Mouse (Mus musculus) liver, embryonic 12.5 days (tissue): ENCODE data around the gene Sept3. TPM values are rescaled to one million over a fixed set of nuclear protein-coding genes. Genes with fewer than 3 reads are reported as not detected.
A peak's percentile ranks its signal among the peaks of the same experiment; 100 is the strongest.

Experiments used
- ATAC-seq: fragments of 200-750 bp; cut with Nextera tagmentation; 2 replicates; pipeline ENCODE4 v1.8.0; 2017; ENCODE audit warnings: moderate number of reproducible peaks, mild to moderate bottlenecking, moderate library complexity
- H3K27ac ChIP-seq: fragments of 300-500 bp; sonication (generic); 2 replicates; pipeline ENCODE4 v1.5.1; 2016; ENCODE audit warnings: mild to moderate bottlenecking
- H3K27me3 ChIP-seq: fragments of 300-500 bp; sonication (generic); replicated peaks from 2 replicates; pipeline ENCODE4 v1.6.1; 2016; ENCODE audit warnings: mild to moderate bottlenecking, moderate library complexity
- H3K36me3 ChIP-seq: fragments of 300-500 bp; sonication (generic); 2 replicates; pipeline ENCODE4 v1.6.1; 2016; ENCODE audit warnings: mild to moderate bottlenecking, moderate library complexity
- H3K4me1 ChIP-seq: fragments of 300-500 bp; sonication (generic); 2 replicates; pipeline ENCODE4 v1.6.1; 2016
- H3K4me2 ChIP-seq: fragments of 300-500 bp; sonication (generic); 2 replicates; pipeline ENCODE4 v1.6.1; 2016; ENCODE audit warnings: mild to moderate bottlenecking, moderate library complexity
- H3K4me3 ChIP-seq: fragments of 300-500 bp; sonication (generic); 2 replicates; pipeline ENCODE4 v1.5.1; 2016; ENCODE audit warnings: mild to moderate bottlenecking, moderate library complexity
- H3K9ac ChIP-seq: fragments of 300-500 bp; sonication (generic); 2 replicates; pipeline ENCODE4 v1.6.1; 2016; ENCODE audit warnings: mild to moderate bottlenecking, moderate library complexity
- H3K9me3 ChIP-seq: fragments of 300-500 bp; sonication (generic); replicated peaks from 2 replicates; pipeline ENCODE4 v1.6.1; 2016; ENCODE audit warnings: mild to moderate bottlenecking, moderate library complexity
- WGBS: fragments of 180-500 bp; shearing (Covaris S2); methylation state at CpG from one replicate; pipeline ENCODE4 v1.1.7; 2016; ENCODE audit not compliant: insufficient replicate concordance; 5-methylcytosine and 5-hydroxymethylcytosine counted together
- polyA plus RNA-seq: library from polyadenylated mRNA; unstranded; fragments of >200 nt; fragmentation: Nextera tagmentation; extraction: Ambion mirVana; gene quantifications from 2 replicates; pipeline ENCODE4 v1.2.1, GENCODE M21; 2016

The Sept3 gene
- polyA plus RNA-seq, 1 experiment from 2014 or later, result 0.81 TPM

DNA sequence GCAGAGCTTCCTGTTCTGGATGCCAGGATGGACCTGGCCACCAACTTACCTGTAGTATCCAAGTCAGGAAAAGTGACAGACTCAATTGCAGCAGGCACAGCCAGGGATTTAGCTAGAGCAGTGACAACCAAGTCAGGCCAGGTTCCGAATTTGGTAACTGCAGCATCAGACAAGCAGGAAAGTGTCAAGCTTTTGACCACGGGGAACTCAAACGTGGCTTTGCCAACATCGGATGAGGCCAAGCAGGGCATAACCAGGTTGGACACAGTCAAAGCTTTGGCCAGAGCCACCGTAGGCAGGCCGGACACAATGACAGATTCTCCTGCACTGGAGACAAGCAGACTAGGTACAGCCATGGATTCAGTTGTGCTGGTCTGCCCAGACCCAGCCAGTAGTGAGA, 2.4 kb upstream of the Sept3 start:
- Histone ChIP-seq H3K27me3 (peaks cover 71% of the 10 kb centered on the region), H3K4me1 (peaks cover 22% of the 10 kb centered on the region)
- 56% methylated on average over 6 of the region's 6 CpGs for WGBS

DNA sequence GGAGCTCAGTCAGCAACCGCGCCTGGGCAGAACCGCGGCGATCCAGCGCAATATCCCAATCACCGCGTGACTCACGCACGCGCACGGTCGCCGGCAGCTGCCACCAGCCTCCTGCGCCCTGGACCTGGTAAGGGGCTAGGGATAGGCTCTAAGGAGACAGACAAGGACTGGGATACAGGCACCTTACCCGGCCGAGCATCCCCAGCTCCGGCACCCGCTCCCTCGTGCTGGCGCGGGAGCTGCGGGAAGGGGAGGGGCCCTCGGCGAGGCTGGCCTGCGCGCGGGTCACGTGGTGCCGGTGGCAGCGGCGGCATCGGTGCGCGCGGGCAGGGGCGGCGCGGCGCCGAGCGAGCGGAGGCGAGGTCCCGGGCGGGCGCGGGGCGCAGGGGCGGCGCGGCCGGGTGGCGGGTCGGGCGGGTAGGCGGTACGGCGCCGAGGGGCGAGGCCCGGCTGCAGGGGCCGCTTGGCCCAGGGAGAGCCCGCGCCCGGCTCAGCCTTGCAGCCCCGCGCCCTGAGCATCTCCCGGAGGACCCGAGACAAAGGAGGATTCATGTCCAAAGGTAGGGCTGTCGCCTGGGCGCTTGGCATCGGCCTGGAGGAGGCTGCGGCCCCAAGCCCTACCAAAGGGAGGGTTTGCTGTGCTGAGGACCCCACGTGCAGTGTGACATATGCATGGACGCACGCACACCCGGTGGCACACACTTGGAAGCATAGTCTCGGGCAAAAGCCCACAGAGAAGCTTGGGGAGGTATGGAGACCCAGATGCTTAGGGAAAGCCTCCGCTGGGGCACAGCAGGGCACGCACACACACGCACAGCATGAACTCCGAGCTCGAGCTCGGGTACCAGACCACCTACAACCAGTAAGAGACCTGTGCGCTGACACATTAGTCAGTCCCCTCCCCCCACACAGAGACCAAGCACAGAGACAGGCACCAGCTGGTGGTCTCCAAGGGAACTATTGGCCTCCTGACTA, 521 bp downstream of the Sept3 start:
- peak overlapping the region; percentile 46 for H3K4me3 ChIP-seq
- WGBS, result 2% methylated on average over 71 of the region's 86 CpGs
- no peaks in the 10 kb centered on the region for H3K9me3 ChIP-seq
- H3K27ac ChIP-seq, result no peak overlapping the region
- peaks cover 21% of the 10 kb centered on the region for H3K4me1 ChIP-seq
- H3K27me3 ChIP-seq, result peaks cover 76% of the 10 kb centered on the region
- no peak for ATAC-seq
- no peaks in the 10 kb centered on the region for H3K36me3 ChIP-seq
- peak overlapping the region; percentile 67 for H3K4me2 ChIP-seq
- H3K9ac ChIP-seq, result no peak overlapping the region

More for the DNA sequence above, 2.4 kb upstream of the Sept3 start:
- Histone ChIP-seq H3K36me3 (no peaks in the 10 kb centered on the region), H3K4me2 (no peak overlapping the region), H3K27ac (no peak overlapping the region), H3K9ac (no peak overlapping the region), H3K9me3 (no peaks in the 10 kb centered on the region), H3K4me3 (no peak overlapping the region)
- ATAC-seq, result no peak

DNA sequence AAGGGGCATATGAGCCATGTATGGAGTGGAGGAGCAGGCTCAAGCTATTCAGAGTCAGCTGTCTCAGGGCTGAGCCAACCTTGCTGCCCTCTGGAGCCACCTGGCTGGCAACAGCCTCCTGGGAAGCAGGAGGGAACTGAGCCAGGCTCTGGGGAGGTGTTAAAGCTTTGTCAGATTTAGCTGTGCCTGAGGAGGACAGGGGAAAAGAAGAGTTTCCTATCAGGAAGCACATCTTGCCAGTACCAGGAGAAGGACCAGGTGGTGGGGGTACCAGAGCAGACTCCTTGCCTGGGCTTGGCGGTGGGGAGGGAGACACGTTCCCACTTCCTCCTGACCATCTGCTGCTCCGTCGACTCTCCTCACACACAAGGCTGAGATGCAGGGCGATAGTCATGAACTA, 2.9 kb downstream of the Sept3 start:
- Histone ChIP-seq H3K36me3 (no peaks in the 10 kb centered on the region), H3K9ac (no peak overlapping the region), H3K4me1 (peaks cover 12% of the 10 kb centered on the region; the same call in 1 of the 2 replicates), H3K4me2 (no peak overlapping the region), H3K27ac (no peak overlapping the region), H3K9me3 (no peaks in the 10 kb centered on the region), H3K4me3 (no peak overlapping the region), H3K27me3 (peaks cover 63% of the 10 kb centered on the region)
- ATAC-seq, result no peak
- 22% methylated on average over 5 of the region's 5 CpGs for WGBS

DNA sequence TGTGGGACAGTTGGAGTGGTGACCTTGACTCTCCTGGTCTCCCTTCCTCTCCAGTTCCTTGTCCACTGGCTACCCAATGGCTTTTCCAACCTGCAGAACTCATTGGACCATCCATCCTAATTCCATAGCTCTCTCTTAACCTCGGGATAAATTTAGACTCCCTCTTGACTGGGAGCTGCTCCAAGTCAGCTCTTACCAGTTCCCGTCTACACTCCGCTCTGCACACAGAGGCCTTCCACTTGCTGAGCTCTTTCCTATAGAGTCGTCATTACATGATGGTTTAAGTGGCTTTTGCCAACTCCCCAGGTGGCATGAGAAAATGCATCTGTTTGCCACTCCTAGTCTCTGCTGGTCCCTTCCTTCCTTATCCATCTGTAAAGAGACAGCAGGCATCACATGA, 5.9 kb downstream of the Sept3 start:
- H3K36me3 ChIP-seq, result no peaks in the 10 kb centered on the region
- H3K9me3 ChIP-seq, result no peaks in the 10 kb centered on the region
- H3K4me3 ChIP-seq, result no peak overlapping the region
- H3K27me3 ChIP-seq, result peaks cover 36% of the 10 kb centered on the region
- ATAC-seq, result no peak
- no peak overlapping the region for H3K9ac ChIP-seq
- WGBS, result 69% methylated on average over 4 of the region's 4 CpGs
- no peak overlapping the region for H3K4me2 ChIP-seq
- H3K27ac ChIP-seq, result no peak overlapping the region
- 0 out of 2 replicates have a peak, but pooled peaks cover under 1% of the 10 kb centered on the region for H3K4me1 ChIP-seq

DNA sequence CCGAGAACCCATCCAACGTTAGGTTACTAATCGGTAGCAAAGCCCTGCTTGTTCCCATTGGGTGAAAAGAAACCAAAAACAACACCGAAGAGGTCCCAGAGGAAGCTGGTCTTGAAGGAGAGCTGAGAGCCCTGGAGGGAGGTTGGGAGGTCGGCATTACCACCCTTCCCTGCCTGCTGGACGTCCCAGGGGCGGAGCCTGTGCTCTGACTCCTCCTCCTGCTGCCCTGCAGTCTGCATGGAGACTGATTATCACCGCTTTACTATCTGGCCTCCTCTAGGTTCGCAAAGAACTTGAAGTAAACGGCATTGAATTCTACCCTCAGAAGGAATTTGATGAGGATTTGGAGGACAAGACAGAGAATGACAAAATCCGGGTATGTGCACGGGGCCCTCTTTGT, 11.5 kb downstream of the Sept3 start:
- 28% methylated on average over 12 of the region's 12 CpGs for WGBS
- H3K36me3 ChIP-seq, result no peaks in the 10 kb centered on the region
- H3K27ac ChIP-seq, result no peak overlapping the region
- no peak overlapping the region for H3K4me3 ChIP-seq
- no peaks in the 10 kb centered on the region for H3K9me3 ChIP-seq
- no peak overlapping the region for H3K9ac ChIP-seq
- H3K4me1 ChIP-seq, result peaks cover 9% of the 10 kb centered on the region
- H3K27me3 ChIP-seq, result peaks cover 3% of the 10 kb centered on the region; the same call in 1 of the 2 replicates
- peak; percentile 81 for ATAC-seq
- H3K4me2 ChIP-seq, result peak overlapping the region; percentile 21

DNA sequence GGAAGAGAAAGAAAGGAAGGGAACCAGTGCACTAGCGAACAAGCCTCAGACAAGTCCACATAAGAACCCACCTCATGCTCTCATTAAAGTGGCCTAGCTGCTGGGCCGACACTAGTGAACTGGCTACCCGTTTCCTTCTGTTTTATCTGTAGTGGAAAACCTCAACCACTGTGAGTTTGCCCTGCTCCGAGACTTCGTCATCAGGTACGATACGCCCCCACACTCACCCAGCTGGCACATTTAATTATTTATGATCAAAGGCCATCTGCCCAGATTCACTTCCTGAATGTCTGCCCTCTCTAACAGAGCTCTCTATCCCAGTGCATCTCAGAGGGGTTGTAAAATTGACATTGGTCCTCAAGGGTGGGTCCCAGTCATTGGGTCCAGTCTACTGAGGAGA, 15.6 kb downstream of the Sept3 start:
- Histone ChIP-seq H3K27me3 (peaks cover 15% of the 10 kb centered on the region; the same call in 1 of the 2 replicates), H3K9me3 (no peaks in the 10 kb centered on the region), H3K27ac (no peak overlapping the region), H3K4me1 (peaks cover 16% of the 10 kb centered on the region), H3K4me3 (no peak overlapping the region), H3K9ac (no peak overlapping the region), H3K4me2 (no peak overlapping the region), H3K36me3 (no peaks in the 10 kb centered on the region)
- WGBS, result 65% methylated on average over 7 of the region's 7 CpGs
- no peak for ATAC-seq

DNA sequence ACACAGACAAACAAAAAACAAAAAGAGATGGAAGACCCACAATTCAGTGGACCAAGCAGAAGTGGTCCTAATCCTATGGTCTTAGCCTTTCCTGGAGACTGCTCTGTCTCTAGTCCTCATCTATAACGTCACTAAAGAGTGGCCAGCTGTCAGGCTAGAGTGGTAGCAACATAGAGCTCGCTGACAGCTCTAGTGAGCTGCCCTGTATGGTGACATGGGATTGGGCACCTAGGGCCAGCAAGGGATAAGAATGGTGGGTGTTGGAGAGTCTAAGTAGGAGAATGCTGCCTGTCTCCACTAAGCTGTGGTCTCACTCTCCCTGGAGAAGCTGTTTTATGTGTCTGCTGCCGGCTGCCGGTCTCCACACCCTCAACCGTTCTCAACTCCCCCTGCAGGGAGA, 18.2 kb downstream of the Sept3 start:
- WGBS, result 36% methylated on average over 5 of the region's 5 CpGs
- ATAC-seq, result no peak
- H3K4me1 ChIP-seq, result peaks cover 14% of the 10 kb centered on the region

DNA sequence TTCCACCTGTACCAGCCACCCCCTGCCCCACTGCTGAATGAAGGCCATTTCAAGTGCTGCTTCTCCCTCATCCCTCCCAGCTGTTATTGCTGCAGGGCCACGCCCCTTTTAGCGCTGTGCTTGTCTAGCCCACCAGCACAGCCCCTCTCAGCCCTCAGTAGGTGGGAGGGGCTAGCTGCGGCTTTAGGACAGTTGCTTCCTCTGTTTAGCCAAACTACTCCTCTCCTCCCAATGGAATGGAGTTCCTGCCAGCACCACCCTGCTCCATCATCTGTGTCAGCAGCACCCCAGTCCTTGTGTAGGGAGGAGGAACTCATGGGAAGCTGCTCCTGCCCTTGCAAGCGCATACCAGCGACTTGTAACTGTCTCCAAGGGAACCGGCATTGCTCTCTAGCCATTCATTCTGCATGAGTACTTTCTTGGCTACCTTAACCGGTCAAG, 18.6 kb downstream of the Sept3 start:
- Histone ChIP-seq H3K4me3 (no peak overlapping the region), H3K9me3 (no peaks in the 10 kb centered on the region), H3K36me3 (no peaks in the 10 kb centered on the region), H3K4me1 (peaks cover 14% of the 10 kb centered on the region), H3K27me3 (0 out of 2 replicates have a peak, but pooled peaks cover 12% of the 10 kb centered on the region), H3K27ac (no peak overlapping the region), H3K9ac (no peak overlapping the region), H3K4me2 (peak overlapping the region; percentile 3)
- 20% methylated on average over 7 of the region's 7 CpGs for WGBS
- ATAC-seq, result 0 out of 2 replicates have a peak, but pooled peaks have one; percentile 15

More for the DNA sequence above, 18.2 kb downstream of the Sept3 start:
- no peak overlapping the region for H3K9ac ChIP-seq
- no peak overlapping the region for H3K4me2 ChIP-seq
- H3K36me3 ChIP-seq, result no peaks in the 10 kb centered on the region
- H3K4me3 ChIP-seq, result no peak overlapping the region
- no peak overlapping the region for H3K27ac ChIP-seq
- no peaks in the 10 kb centered on the region for H3K9me3 ChIP-seq
- H3K27me3 ChIP-seq, result 0 out of 2 replicates have a peak, but pooled peaks cover 12% of the 10 kb centered on the region

DNA sequence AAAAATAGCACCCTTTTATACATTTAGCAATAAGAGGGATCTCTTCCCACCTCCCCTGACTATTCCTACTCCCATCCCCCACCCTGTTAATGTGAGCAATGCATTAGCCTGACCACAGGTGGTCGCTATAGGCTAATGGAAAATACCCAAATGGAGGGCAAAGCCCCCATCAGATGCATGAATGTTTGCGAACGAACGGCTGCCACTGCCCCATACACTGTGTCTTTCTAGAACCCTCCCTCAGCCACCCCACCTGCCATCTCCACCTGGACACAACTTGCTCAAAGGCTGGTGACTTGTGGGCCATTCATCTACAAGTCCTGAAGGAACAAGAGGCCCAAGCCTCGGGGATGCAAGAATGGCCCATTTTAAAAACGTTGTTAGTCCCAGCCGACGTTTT, 19.4 kb downstream of the Sept3 start:
- Histone ChIP-seq H3K9ac (no peak overlapping the region), H3K27me3 (peaks cover 16% of the 10 kb centered on the region), H3K4me1 (peaks cover 18% of the 10 kb centered on the region), H3K27ac (no peak overlapping the region), H3K36me3 (no peaks in the 10 kb centered on the region), H3K4me2 (no peak overlapping the region), H3K9me3 (no peaks in the 10 kb centered on the region), H3K4me3 (no peak overlapping the region)
- ATAC-seq, result no peak
- WGBS, result 44% methylated on average over 8 of the region's 8 CpGs

DNA sequence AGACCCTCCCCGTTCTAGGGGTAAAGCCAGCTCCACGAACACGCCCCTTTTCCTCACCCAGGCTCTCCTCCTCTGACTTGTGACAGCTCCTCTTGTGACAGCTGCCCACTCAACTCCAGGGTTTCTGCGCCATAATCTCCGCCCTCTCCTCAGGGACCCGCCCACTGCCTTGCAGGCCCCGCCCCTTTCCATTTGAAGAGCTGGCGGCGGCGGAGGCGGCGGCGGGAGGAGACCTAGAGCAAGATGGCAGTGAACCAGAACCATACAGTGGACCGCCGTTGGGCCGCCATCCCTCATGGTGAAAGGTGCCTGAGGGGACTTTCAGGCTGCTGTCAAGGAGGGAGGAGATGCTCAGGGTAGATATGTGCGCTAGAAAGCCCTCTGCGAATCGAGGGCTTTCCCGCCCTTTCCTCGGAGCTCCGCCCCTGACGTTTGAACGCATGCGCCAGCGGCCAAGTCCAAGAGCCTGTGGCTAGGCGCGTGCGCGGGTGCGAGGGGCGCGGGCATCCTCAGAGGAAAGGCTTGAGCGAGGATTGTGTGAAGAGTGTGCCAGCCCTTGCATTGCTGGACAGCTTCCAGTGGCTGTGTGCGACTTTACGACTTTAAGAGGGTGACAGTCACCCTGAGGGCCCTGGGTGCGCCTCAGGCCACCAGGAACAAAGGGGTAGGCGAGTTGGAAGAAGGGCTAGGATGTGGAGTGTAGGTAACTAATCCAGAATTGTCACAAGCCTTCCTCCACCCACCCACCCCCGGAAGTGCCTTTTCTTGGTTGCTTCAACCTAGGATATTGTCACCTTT, 24.3 kb downstream of the Sept3 start, which contains the start of gene Wbp2nl:
TSS of gene Wbp2nl (plus strand) at position 191 of the 798 bp plus-strand sequence.
- WGBS, result 52% methylated on average over 39 of the region's 39 CpGs
- ATAC-seq, result peak; percentile 27; the same call in 1 of the 2 replicates
- H3K4me1 ChIP-seq, result peaks cover 17% of the 10 kb centered on the region

DNA sequence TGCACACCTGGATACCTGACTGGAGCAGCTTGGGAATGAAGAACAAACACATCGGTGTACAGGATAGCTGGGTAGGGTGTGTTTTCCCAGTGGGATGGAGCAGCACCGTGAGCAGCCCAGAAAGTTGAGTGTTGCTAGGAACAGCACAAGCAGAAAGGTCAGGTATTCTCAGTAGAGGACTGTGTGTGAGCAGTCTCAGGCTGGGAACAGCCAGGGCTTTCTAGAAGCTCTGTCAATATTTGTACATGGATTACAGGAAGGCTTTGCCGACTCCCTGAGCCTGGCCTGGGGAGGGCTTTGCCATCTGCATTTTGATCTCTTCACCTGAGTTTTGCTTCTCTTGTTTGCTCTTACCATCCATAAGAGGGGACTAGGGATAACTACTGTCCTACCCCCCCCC, 32.4 kb downstream of the Sept3 start:
- no peak overlapping the region for H3K4me3 ChIP-seq
- H3K27me3 ChIP-seq, result 0 out of 2 replicates have a peak, but pooled peaks cover 7% of the 10 kb centered on the region
- no peak overlapping the region for H3K9ac ChIP-seq
- no peak for ATAC-seq
- peaks cover 14% of the 10 kb centered on the region for H3K4me1 ChIP-seq
- no peak overlapping the region for H3K4me2 ChIP-seq
- H3K36me3 ChIP-seq, result no peaks in the 10 kb centered on the region
- H3K9me3 ChIP-seq, result no peaks in the 10 kb centered on the region
- H3K27ac ChIP-seq, result no peak overlapping the region
- 67% methylated on average over 3 of the region's 3 CpGs for WGBS

More for the DNA sequence above, 24.3 kb downstream of the Sept3 start, which contains the start of gene Wbp2nl:
- H3K27me3 ChIP-seq, result peaks cover 13% of the 10 kb centered on the region
- H3K4me3 ChIP-seq, result no peak within 1 kb of the TSS; the same call in 1 of the 2 replicates
- H3K4me2 ChIP-seq, result peak within 1 kb of the TSS; percentile 43
- no peaks in the 10 kb centered on the region for H3K9me3 ChIP-seq
- H3K36me3 ChIP-seq, result no peaks in the 10 kb centered on the region
- no peak within 1 kb of the TSS for H3K9ac ChIP-seq
- no peak within 1 kb of the TSS for H3K27ac ChIP-seq
